Mouse (Mus musculus): ENCODE data around the gene Zbtb22. TPM values are rescaled to one million over a fixed set of nuclear protein-coding genes. Genes with fewer than 3 reads are reported as not detected.
A peak's percentile ranks its signal among the peaks of the same experiment; 100 is the strongest.

The Zbtb22 gene
- polyA plus RNA-seq, 1 experiment, result 92.1 TPM

GRCm38 (mm10) chr17:33914969-33915391, 724 bp upstream of the Zbtb22 start:
- Histone ChIP-seq H3K4me1 (ENCODE audit: control insufficient read depth, insufficient read depth, low read length) (peaks cover 5% of the 10 kb centered on the region), H3K4me3 (replicated peaks; ENCODE audit: extremely low read depth, low read depth, low read length) (no peak overlapping the region)
- no peak for DNase-seq
- WGBS, result 69% methylated on average over 13 of the region's 13 CpGs
- no peak for TF ChIP-seq POLR2A (IDR thresholded peaks at IDR 0.05; ENCODE audit: borderline replicate concordance, extremely low read depth, low read depth, low read length)
- TF ChIP-seq CTCF (IDR thresholded peaks at IDR 0.05; ENCODE audit: insufficient read depth, low read length), result no peak

- 2% methylated on average over 16 of the region's 20 CpGs for WGBS
- peak; percentile 53 for DNase-seq
These were observed 590 bp downstream of the Zbtb22 start for GRCm38 (mm10) chr17:33916294-33916693.

GRCm38 (mm10) chr17:33916847-33917655, 1.3 kb downstream of the Zbtb22 start:
- WGBS, result 80% methylated on average over 31 of the region's 31 CpGs
- H3K4me3 ChIP-seq (replicated peaks; ENCODE audit: extremely low read depth, low read depth, low read length), result no peak overlapping the region
- H3K4me1 ChIP-seq (ENCODE audit: control insufficient read depth, insufficient read depth, low read length), result peaks cover 12% of the 10 kb centered on the region
- TF ChIP-seq CTCF (IDR thresholded peaks at IDR 0.05; ENCODE audit: insufficient read depth, low read length) (no peak), POLR2A (IDR thresholded peaks at IDR 0.05; ENCODE audit: borderline replicate concordance, extremely low read depth, low read depth, low read length) (no peak)
- no peak for DNase-seq

More at GRCm38 (mm10) chr17:33916294-33916693, 590 bp downstream of the Zbtb22 start:
- Histone ChIP-seq H3K4me3 (replicated peaks; ENCODE audit: extremely low read depth, low read depth, low read length) (peak overlapping the region; percentile 62), H3K4me1 (ENCODE audit: control insufficient read depth, insufficient read depth, low read length) (peaks cover 9% of the 10 kb centered on the region)
- TF ChIP-seq CTCF (IDR thresholded peaks at IDR 0.05; ENCODE audit: insufficient read depth, low read length) (no peak), POLR2A (IDR thresholded peaks at IDR 0.05; ENCODE audit: borderline replicate concordance, extremely low read depth, low read depth, low read length) (no peak)

GRCm38 (mm10) chr17:33917656-33918292, 2.1 kb downstream of the Zbtb22 start:
- H3K4me1 ChIP-seq (ENCODE audit: control insufficient read depth, insufficient read depth, low read length), result peaks cover 12% of the 10 kb centered on the region
- H3K4me3 ChIP-seq (replicated peaks; ENCODE audit: extremely low read depth, low read depth, low read length), result no peak overlapping the region
- WGBS, result 79% methylated on average over 18 of the region's 18 CpGs
- TF ChIP-seq CTCF (IDR thresholded peaks at IDR 0.05; ENCODE audit: insufficient read depth, low read length), result no peak
- no peak for TF ChIP-seq POLR2A (IDR thresholded peaks at IDR 0.05; ENCODE audit: borderline replicate concordance, extremely low read depth, low read depth, low read length)
- no peak for DNase-seq

- WGBS, result 52% methylated on average over 37 of the region's 37 CpGs
- DNase-seq, result no peak
- TF ChIP-seq CTCF (IDR thresholded peaks at IDR 0.05; ENCODE audit: insufficient read depth, low read length) (no peak), POLR2A (IDR thresholded peaks at IDR 0.05; ENCODE audit: borderline replicate concordance, extremely low read depth, low read depth, low read length) (no peak)
- H3K4me1 ChIP-seq (ENCODE audit: control insufficient read depth, insufficient read depth, low read length), result peaks cover 12% of the 10 kb centered on the region
- H3K4me3 ChIP-seq (replicated peaks; ENCODE audit: extremely low read depth, low read depth, low read length), result peak overlapping the region; percentile 94
These were observed 2.8 kb downstream of the Zbtb22 start for GRCm38 (mm10) chr17:33918293-33919203.

GRCm38 (mm10) chr17:33919351-33920281, 3.9 kb downstream of the Zbtb22 start:
- DNase-seq, result peak; percentile 87
- Histone ChIP-seq H3K4me1 (ENCODE audit: control insufficient read depth, insufficient read depth, low read length) (peaks cover 12% of the 10 kb centered on the region), H3K4me3 (replicated peaks; ENCODE audit: extremely low read depth, low read depth, low read length) (peak overlapping the region; percentile 94)
- WGBS, result under 1% methylated on average over 52 of the region's 52 CpGs
- TF ChIP-seq CTCF (IDR thresholded peaks at IDR 0.05; ENCODE audit: insufficient read depth, low read length) (peak; percentile 14; the same call in 1 of the 2 replicates), POLR2A (IDR thresholded peaks at IDR 0.05; ENCODE audit: borderline replicate concordance, extremely low read depth, low read depth, low read length) (peak; percentile 80; the same call in 1 of the 2 replicates)

GRCm38 (mm10) chr17:33920282-33921097, 4.8 kb downstream of the Zbtb22 start:
- WGBS, result under 1% methylated on average over 36 of the region's 36 CpGs
- H3K4me1 ChIP-seq (ENCODE audit: control insufficient read depth, insufficient read depth, low read length), result peaks cover 12% of the 10 kb centered on the region
- peak overlapping the region; percentile 94 for H3K4me3 ChIP-seq (replicated peaks; ENCODE audit: extremely low read depth, low read depth, low read length)
- peak; percentile 87 for DNase-seq
- TF ChIP-seq CTCF (IDR thresholded peaks at IDR 0.05; ENCODE audit: insufficient read depth, low read length) (peak; percentile 87), POLR2A (IDR thresholded peaks at IDR 0.05; ENCODE audit: borderline replicate concordance, extremely low read depth, low read depth, low read length) (no peak)
